Mouse (Mus musculus): ENCODE results near the gene Nsd1.
A peak's percentile ranks its signal among the peaks of the same experiment; 100 is the strongest.

Nsd1 gene

DNA sequence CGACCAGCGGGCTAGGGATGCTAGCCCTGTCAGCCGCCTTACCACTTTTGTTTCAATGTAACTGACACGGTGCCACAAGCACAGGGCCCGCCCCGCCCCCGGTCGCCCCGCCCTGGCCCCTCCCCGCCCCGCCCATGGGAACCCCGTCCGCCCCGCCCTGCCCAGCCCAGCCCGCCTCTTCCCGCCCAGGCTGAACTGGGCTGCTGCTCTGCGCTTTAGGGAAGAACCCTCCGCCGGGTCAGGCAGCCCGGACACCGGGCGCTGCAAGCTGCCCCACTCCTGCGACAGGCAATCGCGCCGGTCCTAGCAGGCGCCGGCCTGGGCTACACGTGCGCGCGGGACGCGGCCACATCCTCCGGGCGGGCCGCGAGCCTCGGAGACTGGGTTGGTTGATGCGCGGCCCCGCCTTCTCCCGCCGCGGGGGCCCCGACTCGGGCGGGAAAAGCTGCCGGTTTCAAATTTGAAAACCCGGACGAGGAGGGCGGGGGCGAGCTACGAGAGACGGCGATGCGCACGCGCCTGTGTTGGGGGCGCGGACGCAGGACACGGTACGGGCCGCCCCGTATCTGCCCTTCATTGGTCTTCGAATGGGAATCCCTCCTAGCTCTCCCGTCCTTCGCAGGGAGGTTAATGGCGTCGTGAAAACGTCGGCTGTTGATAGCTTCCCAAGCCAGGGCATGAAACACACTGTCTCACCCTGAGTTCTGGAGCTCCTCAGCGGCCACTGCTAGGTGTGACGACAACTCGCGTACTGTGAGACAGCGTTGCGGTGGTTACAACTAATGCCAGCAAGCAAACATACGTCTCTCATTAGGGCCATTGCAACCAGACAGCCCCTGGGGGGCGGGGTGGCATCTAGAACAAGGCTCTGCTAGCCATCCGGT is 120.3 kb downstream of the Nsd1 start, which contains the start of gene Mxd3:
Gene Mxd3 (minus strand): TSS at position 141 of the 884 bp plus-strand sequence.
- DNase-seq (ENCODE audit: low spot score): peak; percentile 93

DNA sequence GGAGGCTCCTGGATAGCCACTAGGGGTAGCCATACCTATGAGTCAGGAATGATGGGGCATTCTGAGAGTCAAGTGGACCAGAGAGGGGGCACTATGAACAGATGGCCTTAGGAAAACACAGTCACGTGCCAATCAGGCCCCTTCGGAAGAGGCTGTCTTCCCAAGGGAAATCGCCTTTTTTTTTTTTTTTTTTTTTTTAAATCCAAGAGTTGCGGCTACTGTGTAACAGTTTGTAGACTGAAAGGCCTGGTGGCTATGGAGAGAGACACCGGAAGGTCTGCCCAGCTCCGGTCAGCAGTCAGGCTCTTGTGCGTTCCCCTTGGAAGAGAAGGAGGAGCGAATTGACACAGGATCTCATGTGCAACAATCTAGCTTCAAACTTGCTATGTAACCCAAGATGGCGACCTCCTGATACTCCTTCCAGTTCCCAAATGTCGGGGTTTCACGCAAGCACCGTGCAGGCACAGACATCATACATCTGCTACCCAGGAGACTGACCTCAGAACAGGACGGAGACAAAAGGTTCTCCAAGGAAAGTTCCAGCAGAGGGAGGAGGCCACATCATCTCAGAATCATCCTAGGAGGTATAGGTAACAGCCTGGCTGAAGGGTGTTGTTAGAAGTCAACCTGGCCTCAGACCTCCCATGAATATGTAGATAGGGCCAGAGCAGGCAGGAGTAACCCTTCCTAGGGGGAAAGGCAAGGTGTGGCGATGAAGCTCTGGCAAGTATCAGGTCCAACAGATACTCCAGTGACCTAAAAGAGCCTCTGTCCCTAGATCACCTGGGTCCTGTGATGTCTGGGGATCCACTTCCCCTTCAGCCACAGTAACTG is 121.2 kb downstream of the Nsd1 start:
- peak; percentile 16 for DNase-seq (ENCODE audit: low spot score)

DNA sequence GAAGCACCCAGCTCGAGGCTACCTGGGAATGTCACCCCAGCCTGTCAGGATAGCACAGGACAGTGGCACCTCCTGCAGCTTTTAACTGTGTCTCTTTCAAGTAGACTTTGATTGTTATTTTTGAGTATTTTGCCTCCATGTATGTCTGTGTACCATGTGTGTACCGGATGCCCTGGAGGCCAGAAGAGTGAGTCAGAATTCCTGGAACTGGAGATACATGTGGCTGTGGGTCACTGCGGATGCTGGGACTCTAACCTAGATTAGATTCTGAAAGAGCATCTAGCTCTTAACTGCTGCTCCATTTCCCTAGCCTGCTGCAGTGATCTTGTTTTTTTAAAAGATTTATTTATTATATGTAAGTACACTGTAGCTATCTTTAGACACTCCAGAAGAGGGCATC is 122.7 kb downstream of the Nsd1 start:
- DNase-seq (ENCODE audit: low spot score): no peak

DNA sequence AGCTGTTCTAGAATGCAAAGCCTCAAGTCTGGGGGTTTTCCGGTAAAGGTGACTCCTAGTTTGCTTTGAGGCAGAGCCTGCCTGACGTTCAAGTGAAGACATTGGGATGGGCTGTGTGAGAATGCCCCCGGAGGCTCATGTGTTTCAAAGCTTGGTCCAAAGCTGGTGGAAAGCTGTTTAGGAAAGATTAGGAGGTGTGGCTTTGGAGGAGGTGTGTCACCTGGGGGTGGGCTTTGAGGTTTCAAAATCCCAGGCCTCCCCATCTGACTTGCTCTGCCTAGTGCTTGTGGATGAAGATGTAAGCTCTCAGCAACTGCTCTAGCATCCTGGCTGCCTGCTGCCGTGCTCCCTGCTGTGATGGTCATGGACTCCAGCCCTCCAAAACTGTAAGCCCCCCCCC is 126.1 kb downstream of the Nsd1 start:
- DNase-seq (ENCODE audit: low spot score): no peak

DNA sequence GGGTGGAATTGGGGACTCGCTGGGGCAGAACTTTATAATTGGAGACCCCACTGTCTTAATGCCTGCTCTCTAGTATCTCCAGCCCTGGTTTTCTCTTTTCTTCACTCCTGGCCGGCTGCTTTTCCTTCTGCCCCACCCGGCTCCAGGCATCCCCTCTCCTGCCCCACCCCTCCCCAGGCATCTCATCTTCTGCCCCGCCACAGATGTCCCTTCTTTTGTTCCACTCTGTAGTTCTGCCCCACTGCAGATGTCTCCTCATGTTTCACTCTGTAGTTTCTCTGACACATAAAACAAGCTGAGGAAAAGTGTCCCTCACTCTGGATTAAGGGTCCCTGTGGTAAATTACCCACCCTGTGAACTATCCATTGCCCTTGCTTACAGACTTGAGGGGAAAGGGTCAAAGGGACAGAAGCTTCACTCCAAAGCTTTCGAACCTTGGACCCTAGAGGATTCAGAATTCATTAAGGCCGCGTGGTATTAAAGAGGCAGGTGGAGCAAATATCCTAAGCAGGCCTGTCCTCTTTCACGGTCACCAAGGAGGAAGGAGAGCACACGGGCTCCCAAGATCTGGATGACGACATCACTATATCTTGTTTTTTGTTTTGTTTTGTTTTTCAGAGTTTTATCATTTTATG is 127.9 kb downstream of the Nsd1 start:
- no peak for DNase-seq (ENCODE audit: low spot score)

DNA sequence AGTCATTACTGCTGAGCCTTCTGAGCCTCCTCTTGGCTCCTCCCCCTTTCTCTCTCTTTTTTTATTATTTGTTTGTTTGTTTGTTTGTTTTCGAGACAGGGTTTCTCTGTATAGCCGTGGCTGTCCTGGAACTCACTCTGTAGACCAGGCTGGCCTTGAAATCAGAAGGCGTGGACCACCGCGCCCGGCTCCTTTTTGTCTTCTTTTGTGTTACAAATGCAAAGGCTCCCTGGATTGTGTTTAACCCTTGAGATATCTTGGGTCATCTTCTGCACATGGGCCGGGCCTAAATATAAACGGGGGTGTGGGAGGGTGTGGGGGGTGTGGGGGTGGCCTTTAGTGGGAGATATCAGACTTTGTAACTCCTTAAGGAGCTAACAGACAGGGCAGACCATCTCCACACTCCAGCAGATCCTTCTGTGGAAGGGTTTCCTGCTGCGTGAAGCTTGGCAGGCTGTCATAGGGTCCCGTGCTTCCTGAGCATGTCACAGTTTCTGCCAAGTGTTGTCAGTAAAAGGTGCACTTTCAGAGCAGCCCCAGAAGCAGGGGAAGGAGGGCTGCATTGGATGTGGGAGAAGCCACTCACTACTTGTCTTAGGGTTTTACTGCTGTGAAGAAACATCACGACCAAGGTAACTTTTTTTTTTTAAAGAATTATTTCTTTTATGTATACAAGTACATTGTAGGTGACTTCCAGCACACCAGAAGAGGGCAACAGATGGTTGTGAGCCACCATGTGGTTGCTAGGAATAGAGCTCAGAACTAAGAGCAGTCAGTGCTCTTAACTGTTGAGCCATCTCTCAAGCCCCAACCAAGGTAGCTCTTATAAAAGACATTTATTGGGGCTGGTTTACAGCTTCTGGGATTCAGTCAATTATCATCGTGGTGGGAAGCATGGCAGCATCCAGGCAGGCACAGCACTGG is 128.8 kb downstream of the Nsd1 start:
- no peak for DNase-seq (ENCODE audit: low spot score)

DNA sequence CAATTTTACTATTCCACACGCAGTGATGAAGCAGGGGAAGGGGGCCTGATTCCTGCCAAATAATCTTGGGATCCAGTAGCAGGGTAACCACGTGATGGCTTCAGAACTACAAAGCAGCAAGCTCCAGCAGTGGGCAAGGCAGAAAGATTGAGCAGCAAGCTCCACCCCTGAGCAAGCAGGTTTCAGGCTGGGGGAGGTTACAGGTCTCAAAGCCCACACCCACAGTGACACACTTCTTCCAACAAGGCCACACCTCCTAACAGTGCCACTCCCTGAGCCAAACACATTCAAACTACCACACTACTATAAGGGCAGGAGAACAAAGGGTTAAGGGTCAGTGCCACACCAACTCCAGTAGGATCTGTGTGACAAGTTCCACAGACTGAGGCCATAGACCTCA is 129.7 kb downstream of the Nsd1 start:
- no peak for DNase-seq (ENCODE audit: low spot score)

DNA sequence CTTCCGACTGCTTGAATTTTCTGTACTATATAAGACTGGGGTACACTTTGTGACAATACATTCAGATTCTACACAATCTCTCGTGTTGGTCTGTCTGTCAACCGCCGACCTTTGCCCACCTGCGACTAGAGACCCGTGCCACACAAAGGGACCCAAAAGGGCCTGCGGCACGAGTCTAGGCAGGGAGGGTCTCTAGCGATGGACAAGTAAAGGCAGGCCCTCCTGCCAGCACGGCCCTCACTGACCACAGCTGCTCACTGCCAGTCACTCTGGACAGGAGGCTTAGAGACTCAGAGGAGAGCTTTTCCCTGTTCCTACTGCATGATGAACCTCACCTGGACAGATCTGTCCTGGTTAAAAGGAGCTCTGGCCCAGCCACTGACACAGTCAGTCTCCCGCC is 132.9 kb downstream of the Nsd1 start:
- DNase-seq (ENCODE audit: low spot score): no peak

DNA sequence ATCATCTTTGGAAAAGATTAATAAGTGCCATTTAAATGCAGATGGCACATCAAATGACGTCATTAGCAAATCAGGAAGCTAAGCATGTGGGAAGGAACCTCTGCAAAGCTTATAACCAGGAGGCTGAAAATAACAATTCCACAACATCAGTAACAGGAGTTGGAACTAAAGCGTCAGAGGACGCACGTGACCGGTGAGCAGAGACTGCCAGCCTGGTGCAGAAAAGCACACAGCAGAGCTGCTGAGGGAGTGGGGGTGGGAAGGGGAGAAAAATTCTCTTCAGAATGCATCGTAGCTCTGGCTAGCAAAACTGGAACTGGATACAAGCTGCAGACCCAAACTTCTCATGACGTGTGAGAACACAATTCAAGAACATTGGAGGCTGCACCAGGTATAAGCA is 134.7 kb downstream of the Nsd1 start:
- DNase-seq (ENCODE audit: low spot score): no peak

DNA sequence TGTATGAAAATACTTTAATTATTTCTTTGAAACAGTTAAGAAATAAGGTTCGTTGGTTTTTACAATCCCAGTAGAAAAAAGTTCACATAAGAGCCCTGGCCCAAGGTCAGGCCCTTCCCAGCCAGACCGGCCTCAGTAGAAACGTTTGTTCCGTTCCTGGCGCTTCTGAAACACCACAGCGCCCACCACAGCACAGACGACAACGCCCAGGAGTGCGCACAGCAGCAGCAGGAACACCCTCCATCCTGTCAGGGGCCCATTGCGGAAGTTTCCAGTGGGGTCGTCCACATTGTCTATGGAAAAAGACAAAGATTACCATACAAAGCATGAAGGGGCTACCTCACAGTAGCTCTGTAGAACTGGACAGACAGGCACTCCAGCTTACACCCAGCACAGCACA is 137.2 kb downstream of the Nsd1 start:
- DNase-seq (ENCODE audit: low spot score): no peak

DNA sequence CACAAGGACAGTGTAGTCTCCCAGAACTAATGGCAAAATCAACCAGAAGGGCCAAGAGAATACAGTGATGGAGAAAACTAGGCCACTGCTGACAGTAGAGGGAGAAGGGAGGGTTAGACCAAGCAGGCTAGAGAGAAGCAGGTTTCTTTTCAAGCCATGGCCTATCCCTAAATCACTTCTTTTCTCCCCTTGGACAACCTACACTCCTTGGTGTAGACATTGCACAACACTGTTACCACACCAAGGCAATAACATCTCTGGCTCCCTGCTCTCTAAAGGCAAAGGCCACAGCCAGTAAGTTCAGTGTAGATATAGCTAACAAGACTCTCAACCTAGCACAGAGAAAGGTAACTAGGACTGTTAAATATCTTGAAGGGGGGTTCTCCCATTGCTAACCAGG is 151.6 kb downstream of the Nsd1 start:
- DNase-seq (ENCODE audit: low spot score): no peak

DNA sequence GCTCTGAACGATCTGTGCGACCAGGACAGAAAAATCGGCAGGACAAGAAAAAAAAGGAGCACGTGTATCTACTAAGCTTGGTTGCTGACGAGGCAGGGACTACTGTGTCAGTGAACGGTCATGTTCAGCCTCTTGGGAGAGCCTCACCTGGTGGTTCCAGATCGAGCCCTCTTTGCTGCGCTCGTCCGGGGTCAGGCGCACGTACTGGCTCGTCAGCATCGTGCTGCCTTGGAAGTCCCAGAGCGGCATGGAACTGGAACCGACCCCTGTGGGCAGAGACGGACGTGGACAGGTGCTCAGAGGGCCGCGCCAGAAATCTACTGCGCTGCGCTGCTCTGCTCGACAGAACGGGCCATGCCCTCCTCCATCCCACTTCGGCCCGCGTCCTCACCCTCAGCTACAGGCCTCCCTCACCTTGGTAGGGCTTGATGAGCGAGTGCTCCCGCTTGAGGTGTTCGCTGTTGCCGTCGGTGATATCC is 152.4 kb downstream of the Nsd1 start:
- DNase-seq (ENCODE audit: low spot score): no peak

DNA sequence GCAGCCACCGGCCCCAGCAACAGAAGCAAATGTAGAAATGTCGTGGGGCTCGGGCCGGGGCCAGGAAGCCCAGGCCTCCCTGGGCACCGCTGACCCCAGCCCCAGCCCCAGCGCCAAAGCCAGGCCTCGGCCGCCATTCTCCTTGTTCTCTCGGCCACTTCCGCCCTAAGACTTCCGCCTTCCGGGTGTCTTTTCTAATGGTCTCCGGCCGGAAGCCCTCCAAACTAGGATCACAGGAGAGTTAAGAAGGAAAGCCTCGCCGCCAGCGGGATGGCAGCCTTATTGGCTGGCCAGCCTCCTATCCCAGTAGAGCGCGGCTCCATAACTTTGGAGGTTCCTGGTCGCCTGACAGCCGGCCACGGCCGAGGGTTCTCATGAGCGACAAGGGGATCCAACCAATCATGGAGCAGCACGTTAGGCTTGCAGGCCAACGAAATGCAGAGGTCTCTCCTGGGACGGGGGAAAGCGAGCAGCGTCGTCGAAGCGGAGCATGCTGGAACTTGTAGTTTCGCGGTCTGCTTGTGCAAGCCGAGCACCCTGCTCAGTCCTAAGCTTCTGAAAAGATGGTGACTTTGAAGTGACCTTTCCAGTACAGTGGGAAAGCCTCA is 153.0 kb downstream of the Nsd1 start, which contains the start of gene Lman2:
Gene Lman2 (minus strand): TSS at position 331 of the 608 bp plus-strand sequence.
- peak; percentile 99 for DNase-seq (ENCODE audit: low spot score)

Measured in embryo, embryonic 10.5 days (tissue).